Mouse (Mus musculus): ENCODE measurements around the gene Irf4. TPM values are rescaled to one million over a fixed set of nuclear protein-coding genes. Genes with fewer than 3 reads are reported as not detected.

The Irf4 gene
- polyA plus RNA-seq, 1 experiment from 2014 or later = 0.06 TPM

Other genes starting within 250 kb of the Irf4 start
- gene Uqcrfs1, start 203.9 kb upstream of the Irf4 start, polyA plus RNA-seq (2014; fragmentation: Nextera tagmentation; extraction: Ambion mirVana) = 255 and 270 TPM in 2 replicates
- 17.0 and 19.0 TPM in 2 replicates for gene Dusp22, start 89.2 kb upstream of the Irf4 start, polyA plus RNA-seq (2014; fragmentation: Nextera tagmentation; extraction: Ambion mirVana)
- gene Hus1b, start 198.5 kb downstream of the Irf4 start, polyA plus RNA-seq (2014; fragmentation: Nextera tagmentation; extraction: Ambion mirVana) = 0.25 TPM in 1 of 2 replicates, not detected in the other
- 41.2 and 45.8 TPM in 2 replicates for gene Exoc2, start 224.9 kb downstream of the Irf4 start, polyA plus RNA-seq (2014; fragmentation: Nextera tagmentation; extraction: Ambion mirVana)
- gene Gm5447, start 225.0 kb downstream of the Irf4 start, polyA plus RNA-seq (2014; fragmentation: Nextera tagmentation; extraction: Ambion mirVana) = not detected in 2 replicates